Mouse (Mus musculus) lung, postnatal 0 days (tissue): ENCODE measurements around the gene Slc15a3. TPM values are rescaled to one million over a fixed set of nuclear protein-coding genes. Genes with fewer than 3 reads are reported as not detected.

Source experiments
- ATAC-seq: fragments of 200-750 bp; cut with Nextera tagmentation; 2 replicates; pipeline ENCODE4 v1.8.0; 2017; ENCODE audit warnings: moderate library complexity
- DNase-seq: peaks from one replicate; pipeline ENCODE4 v3.0.0-alpha.2; 2016; ENCODE audit warnings: low spot score
- H3K27ac ChIP-seq: fragments of 300-500 bp; sonication (generic); 2 replicates; pipeline ENCODE4 v1.5.1; 2014; ENCODE audit warnings: antibody characterized with exemption, mild to moderate bottlenecking, low read length, mixed read lengths
- H3K27me3 ChIP-seq: fragments of 300-500 bp; sonication (generic); replicated peaks from 2 replicates; pipeline ENCODE4 v1.6.1; 2014; ENCODE audit warnings: low read length, mixed read lengths; ENCODE audit not compliant: insufficient read depth
- H3K36me3 ChIP-seq: fragments of 300-500 bp; sonication (generic); 2 replicates; pipeline ENCODE4 v1.6.1; 2014; ENCODE audit warnings: low read length, mixed read lengths; ENCODE audit not compliant: insufficient read depth
- H3K4me1 ChIP-seq: fragments of 300-500 bp; sonication (generic); 2 replicates; pipeline ENCODE4 v1.6.1; 2014; ENCODE audit warnings: antibody characterized with exemption, low read depth, low read length, mixed read lengths; ENCODE audit not compliant: insufficient read depth
- H3K4me2 ChIP-seq: fragments of 300-500 bp; sonication (generic); replicated peaks from 2 replicates; pipeline ENCODE4 v1.6.1; 2014; ENCODE audit warnings: low read depth, mild to moderate bottlenecking, low read length, moderate library complexity, mixed read lengths
- H3K4me3 ChIP-seq: fragments of 300-500 bp; sonication (generic); 2 replicates; pipeline ENCODE4 v1.5.1; 2014; ENCODE audit warnings: low read depth, low read length
- H3K9ac ChIP-seq: fragments of 300-500 bp; sonication (generic); replicated peaks from 2 replicates; pipeline ENCODE4 v1.6.1; 2014; ENCODE audit warnings: low read depth, mild to moderate bottlenecking
- H3K9me3 ChIP-seq: fragments of 300-500 bp; sonication (generic); 2 replicates; pipeline ENCODE4 v1.6.1; 2016; ENCODE audit warnings: low read length, mixed read lengths
- CTCF ChIP-seq: IDR thresholded peaks from 2 replicates; pipeline ENCODE4 v1.5.1; 2016; ENCODE audit warnings: antibody characterized with exemption, mild to moderate bottlenecking
- EP300 ChIP-seq: IDR thresholded peaks from 2 replicates; pipeline ENCODE4 v1.6.1; 2016; ENCODE audit warnings: antibody characterized with exemption, mild to moderate bottlenecking, control low read depth
- WGBS: fragments of 180-500 bp; shearing (Covaris S2); extraction: QIAGEN DNeasy Blood & Tissue Kit; methylation state at CpG from one replicate; pipeline ENCODE4 v1.1.7; 2014; 5-methylcytosine and 5-hydroxymethylcytosine counted together
- polyA plus RNA-seq: library from polyadenylated mRNA; unstranded; fragments of >200 nt; fragmentation: Nextera tagmentation; extraction: Ambion mirVana; gene quantifications from 2 replicates; pipeline ENCODE4 v1.2.1, GENCODE M21; 2015

Slc15a3 gene
- polyA plus RNA-seq, 1 experiment from 2014 or later, result 3.0 TPM

DNA sequence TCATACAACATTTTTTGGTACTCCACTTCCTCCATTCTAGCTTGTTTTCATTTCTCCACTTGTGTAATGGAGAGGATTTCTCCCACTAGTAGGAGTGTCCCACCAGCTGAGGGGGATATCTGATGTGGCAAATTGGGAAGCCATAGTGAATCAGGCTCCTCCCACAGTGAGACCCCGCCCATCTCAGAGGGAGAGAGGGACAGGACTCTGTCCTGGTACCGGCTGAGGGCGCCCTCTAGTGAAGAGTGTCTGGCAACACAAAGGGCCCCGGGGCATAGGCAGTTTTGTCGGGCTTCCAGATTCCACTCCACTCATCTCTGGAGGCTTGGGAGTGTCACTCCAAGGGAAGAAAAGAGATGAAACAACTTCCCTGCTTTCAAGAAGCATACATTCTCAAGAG, 8.1 kb upstream of the Slc15a3 start:
- Histone ChIP-seq H3K27me3 (no peaks in the 10 kb centered on the region), H3K36me3 (no peaks in the 10 kb centered on the region), H3K4me1 (no peaks in the 10 kb centered on the region), H3K9me3 (no peaks in the 10 kb centered on the region), H3K9ac (no peak overlapping the region), H3K4me2 (no peak overlapping the region), H3K27ac (no peak overlapping the region), H3K4me3 (no peak overlapping the region)
- DNase-seq (peak; percentile 82), ATAC-seq (peak; percentile 80)
- TF ChIP-seq CTCF (peak; percentile 76), EP300 (no peak)
- 9% methylated on average over 5 of the region's 5 CpGs for WGBS

DNA sequence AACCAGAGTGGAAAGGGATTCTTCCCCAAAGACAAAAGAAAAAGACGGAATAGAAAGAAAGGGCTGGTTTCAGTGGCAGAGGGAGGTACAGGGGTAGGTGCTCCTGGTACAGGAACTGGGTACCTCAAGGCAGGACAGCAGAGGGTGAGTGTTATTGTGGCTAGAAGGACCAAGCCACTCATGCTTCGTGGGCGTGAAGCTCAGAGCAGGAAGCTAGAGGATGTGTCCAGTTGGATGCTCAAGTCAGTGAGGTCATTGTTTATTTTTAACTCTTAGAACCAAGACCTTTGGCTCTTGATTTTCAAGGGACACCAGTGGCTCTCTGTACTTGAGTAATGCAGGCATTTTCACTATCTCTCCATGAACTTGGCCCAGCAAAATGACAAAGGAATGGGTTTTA, 7.5 kb upstream of the Slc15a3 start:
- Histone ChIP-seq H3K4me2 (no peak overlapping the region), H3K9me3 (no peaks in the 10 kb centered on the region), H3K4me3 (no peak overlapping the region), H3K36me3 (no peaks in the 10 kb centered on the region), H3K27me3 (no peaks in the 10 kb centered on the region), H3K9ac (no peak overlapping the region), H3K27ac (no peak overlapping the region), H3K4me1 (no peaks in the 10 kb centered on the region)
- 68% methylated on average over 3 of the region's 3 CpGs for WGBS
- DNase-seq (peak; percentile 36), ATAC-seq (0 out of 2 replicates have a peak, but pooled peaks have one; percentile 37)
- TF ChIP-seq CTCF (no peak), EP300 (no peak)

DNA sequence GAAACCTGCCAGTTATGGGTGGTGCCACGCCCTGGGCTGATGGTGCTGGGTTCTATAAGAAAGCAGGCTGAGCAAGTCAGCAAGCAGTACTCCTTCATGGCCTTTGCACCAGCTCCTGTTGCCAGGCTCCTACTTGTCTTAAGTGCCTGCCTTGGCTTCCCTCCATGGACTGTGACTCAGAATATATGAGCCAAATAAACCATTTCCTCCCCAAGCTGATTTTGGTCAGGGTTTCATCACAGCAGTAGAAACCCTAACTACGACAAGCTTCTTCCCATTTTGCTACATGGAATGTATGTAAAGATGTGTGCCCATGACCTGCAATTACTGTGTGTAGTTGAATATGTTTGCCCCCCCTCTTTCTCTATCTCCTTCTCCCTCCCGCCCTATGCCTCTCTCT, 5.9 kb upstream of the Slc15a3 start:
- Histone ChIP-seq H3K4me2 (no peak overlapping the region), H3K27ac (no peak overlapping the region), H3K9ac (no peak overlapping the region), H3K36me3 (no peaks in the 10 kb centered on the region), H3K4me3 (no peak overlapping the region), H3K27me3 (no peaks in the 10 kb centered on the region), H3K4me1 (no peaks in the 10 kb centered on the region), H3K9me3 (no peaks in the 10 kb centered on the region)
- WGBS, result 75% methylated on average over 3 of the region's 3 CpGs
- ATAC-seq, result no peak
- no peak for TF ChIP-seq CTCF
- no peak for TF ChIP-seq EP300
- DNase-seq, result peak; percentile 35

DNA sequence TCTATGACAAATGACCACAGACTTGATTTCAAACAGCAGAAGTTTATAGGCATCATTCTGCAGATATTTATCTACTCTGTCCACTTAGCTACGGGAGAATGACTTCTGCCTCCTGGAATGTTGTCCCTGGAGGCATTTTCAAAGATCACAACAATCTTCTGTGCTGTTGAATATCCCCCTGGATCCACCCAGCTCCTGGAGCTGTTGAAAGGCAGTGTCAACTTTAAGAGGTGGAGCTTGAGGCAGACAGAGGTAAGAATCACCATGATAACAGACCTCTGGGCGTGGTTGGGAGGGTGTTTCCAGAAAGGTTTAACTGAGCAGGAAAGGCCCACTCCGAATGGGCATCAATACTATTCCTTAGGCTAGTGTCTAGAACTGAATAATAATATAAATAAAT, 3.9 kb upstream of the Slc15a3 start:
- Histone ChIP-seq H3K27me3 (no peaks in the 10 kb centered on the region), H3K4me2 (no peak overlapping the region), H3K9me3 (no peaks in the 10 kb centered on the region), H3K27ac (no peak overlapping the region), H3K36me3 (no peaks in the 10 kb centered on the region), H3K9ac (no peak overlapping the region), H3K4me1 (no peaks in the 10 kb centered on the region), H3K4me3 (no peak overlapping the region)
- no peak for DNase-seq
- no peak for TF ChIP-seq CTCF
- no peak for TF ChIP-seq EP300
- ATAC-seq, result no peak
- 50% methylated on average over 3 of the region's 3 CpGs for WGBS

DNA sequence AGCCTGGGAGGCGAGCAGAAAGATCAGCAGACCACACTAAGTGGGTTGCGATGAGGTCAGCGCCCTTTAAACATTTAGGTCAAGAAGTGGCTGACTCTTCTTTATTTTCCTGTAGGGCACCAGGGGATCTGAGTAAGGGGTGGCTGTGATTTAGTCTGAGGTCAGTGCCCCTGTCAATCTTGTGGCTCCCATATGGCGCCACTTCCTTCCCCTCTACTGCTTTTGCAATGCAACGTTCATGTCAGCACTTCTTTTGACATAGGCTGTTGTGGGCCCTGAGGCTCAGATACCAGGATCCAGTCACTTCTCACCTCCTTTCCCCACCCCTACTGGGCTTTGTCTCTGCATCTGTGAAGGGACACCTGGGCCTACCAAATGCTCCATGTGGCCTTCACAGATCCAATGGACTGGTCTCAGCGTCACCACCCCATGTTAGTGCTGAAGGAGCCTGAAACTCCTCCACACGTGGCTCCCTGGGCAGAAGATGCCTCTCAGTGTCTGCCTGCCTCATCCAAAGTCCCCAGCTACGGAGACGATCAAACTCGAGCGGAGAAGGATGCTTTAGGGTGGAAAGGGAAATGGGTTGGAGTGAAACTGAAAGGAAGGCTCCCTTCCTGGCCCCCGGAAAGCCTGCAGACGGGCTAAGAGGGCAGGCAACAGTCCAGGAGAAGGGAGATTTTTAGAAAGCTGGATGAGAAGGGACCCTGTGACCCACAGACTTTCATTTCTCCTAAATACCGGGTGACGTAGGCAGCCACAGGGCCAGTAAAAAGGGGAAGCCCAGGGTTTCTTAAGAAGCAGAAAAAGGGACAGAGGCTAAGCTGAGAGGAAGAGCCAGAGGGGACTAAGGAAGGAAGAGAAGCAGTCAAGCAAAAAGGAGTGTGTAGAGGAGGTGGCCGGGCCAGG, 2.4 kb downstream of the Slc15a3 start:
- TF ChIP-seq EP300 (no peak), CTCF (no peak)
- DNase-seq (peak; percentile 63), ATAC-seq (peak; percentile 67)
- H3K9ac ChIP-seq, result no peak overlapping the region
- WGBS, result 56% methylated on average over 16 of the region's 16 CpGs
- H3K27me3 ChIP-seq, result no peaks in the 10 kb centered on the region
- no peaks in the 10 kb centered on the region for H3K4me1 ChIP-seq
- 0 out of 2 replicates have a peak overlapping the region, but pooled peaks have one; percentile 3 for H3K4me3 ChIP-seq
- peak overlapping the region; percentile 35 for H3K4me2 ChIP-seq
- H3K36me3 ChIP-seq, result no peaks in the 10 kb centered on the region
- H3K27ac ChIP-seq, result peak overlapping the region; percentile 55
- H3K9me3 ChIP-seq, result no peaks in the 10 kb centered on the region

DNA sequence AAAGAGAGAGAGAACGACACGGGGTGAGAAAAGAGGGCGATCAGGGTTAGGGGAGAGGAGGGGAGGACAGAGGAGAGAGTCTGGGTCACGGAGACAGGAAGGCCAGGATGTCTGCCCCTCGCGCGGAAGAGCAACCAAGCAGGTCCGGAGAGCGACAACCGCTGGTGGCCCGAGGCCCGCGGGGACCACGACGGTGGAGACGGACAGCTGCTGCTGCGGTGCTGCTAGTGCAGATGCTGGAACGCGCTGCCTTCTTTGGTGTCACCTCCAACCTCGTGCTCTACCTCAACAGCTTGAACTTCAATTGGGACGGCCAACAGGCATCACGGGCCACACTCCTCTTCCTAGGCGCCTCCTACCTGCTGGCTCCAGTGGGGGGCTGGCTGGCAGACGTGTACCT, 3.4 kb downstream of the Slc15a3 start:
- no peak for TF ChIP-seq CTCF
- TF ChIP-seq EP300, result no peak
- Histone ChIP-seq H3K4me2 (peak overlapping the region; percentile 35), H3K27ac (no peak overlapping the region), H3K27me3 (no peaks in the 10 kb centered on the region), H3K36me3 (no peaks in the 10 kb centered on the region), H3K9ac (no peak overlapping the region), H3K4me1 (no peaks in the 10 kb centered on the region), H3K9me3 (no peaks in the 10 kb centered on the region), H3K4me3 (peak overlapping the region; percentile 20; the same call in 1 of the 2 replicates)
- ATAC-seq (no peak), DNase-seq (no peak)
- 46% methylated on average over 19 of the region's 24 CpGs for WGBS
